Mouse (Mus musculus) liver (tissue): ENCODE results near the gene Paqr6.
A peak's percentile ranks its signal among the peaks of the same experiment; 100 is the strongest.

ENCODE experiments used
- DNase-seq: peaks from one replicate; pipeline ENCODE4 v3.0.0-alpha.2; 2020; ENCODE audit warnings: mixed read lengths

The Paqr6 gene

GRCm38 (mm10) chr3:88364337-88364736 is at the start of gene Paqr6:
Gene Paqr6, plus strand, starts transcription at chr3:88364584.
- DNase-seq = peak; percentile 97

- peak; percentile 66 for DNase-seq
Observed at GRCm38 (mm10) chr3:88324951-88325405, 39.4 kb upstream of the Paqr6 start, which contains the start of gene Glmp. Gene Glmp, plus strand, starts transcription at chr3:88325023.

DNA sequence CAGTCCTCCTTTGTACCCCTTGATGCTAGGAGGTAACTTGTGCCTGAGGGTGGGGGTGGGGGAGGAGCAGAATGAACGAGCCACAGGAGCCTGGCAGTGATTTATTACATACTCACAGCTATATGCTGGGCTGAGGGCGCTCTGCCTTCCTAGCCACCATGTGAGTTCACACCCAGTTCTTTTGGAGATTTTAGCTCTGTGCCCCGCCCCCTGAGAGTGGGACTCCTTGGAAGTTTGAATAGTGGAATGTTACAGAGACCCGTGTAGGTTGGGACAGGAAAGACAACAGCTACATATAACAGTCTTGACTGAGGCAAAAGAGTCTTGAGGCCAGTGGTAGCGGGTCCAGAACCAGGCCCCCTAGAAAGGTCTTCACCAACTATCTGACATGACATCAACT is 35.4 kb upstream of the Paqr6 start:
- DNase-seq = no peak

DNA sequence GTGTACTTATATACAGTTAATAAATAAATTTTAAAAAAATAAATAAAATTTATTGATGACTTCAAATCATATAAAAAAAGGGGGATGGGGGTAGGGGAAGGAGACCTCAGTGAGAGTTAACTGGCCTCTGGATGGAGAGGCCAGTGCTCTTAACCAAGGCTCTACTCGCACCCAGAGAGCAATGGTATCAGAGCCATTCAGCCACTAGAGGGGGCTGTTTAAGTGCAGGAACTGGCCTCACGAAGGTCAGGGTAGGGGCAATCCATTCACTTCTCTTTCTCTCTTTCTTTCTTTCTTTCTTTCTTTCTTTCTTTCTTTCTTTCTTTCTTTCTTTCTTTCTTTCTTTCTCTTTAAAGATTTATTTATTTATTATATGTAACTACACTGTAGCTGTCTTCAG is 33.1 kb upstream of the Paqr6 start:
- DNase-seq = peak; percentile 78

GRCm38 (mm10) chr3:88334029-88334658 is 30.2 kb upstream of the Paqr6 start:
- peak; percentile 80 for DNase-seq

DNA sequence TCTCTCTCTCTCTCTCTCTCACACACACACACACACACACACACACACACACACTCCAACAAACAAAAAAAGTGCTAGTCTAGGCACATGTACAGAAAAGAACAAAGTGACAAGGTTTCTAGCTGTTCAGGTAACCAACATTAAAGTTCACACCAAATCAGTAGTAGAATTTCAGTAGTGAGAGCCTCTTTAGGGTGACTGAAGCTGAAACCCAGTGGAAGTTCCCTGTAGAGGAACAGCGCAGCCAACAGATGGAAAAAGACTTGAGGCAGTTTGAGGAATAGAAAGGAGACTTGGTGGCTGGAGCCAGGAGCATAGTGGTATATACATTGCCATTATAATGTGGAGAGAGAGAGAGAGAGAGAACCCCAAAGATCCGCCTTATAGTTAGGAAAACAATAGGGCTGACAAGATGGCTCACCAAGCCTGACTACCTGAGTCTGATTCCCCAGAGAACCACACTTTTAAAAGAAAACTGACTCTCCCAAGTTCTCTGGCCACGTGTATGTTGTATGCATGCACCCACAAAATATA is 29.4 kb upstream of the Paqr6 start:
- no peak for DNase-seq

DNA sequence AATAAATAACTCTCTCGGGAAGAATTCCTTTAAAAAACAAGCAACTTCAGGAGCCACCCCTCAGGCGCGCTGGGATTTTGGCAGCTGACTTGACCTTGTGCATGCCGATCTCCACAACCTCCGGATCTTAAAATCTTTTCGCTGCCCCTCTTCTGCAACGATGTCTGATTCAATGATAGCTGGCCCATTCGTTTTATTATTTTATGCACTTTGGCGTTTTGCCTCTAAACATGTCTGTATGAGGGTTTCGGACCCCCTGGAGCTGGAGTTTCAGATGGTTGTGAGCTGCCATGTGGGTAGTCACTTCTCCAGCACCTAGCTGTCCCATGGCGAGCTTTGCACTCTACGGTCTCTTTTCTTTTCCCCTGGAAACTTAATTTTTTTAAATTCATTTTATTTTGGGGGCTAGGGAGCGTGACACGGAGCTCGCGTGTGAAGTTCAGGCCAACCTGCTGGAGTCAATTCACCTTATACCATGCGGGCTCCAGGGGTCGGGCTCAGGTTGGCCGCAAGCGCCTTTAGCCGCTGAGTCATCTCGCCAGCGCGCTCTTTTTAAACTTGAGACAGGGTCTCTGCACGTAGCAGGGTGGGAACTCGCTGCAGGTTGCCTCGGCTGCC is 28.8 kb upstream of the Paqr6 start:
- DNase-seq = peak; percentile 47

DNA sequence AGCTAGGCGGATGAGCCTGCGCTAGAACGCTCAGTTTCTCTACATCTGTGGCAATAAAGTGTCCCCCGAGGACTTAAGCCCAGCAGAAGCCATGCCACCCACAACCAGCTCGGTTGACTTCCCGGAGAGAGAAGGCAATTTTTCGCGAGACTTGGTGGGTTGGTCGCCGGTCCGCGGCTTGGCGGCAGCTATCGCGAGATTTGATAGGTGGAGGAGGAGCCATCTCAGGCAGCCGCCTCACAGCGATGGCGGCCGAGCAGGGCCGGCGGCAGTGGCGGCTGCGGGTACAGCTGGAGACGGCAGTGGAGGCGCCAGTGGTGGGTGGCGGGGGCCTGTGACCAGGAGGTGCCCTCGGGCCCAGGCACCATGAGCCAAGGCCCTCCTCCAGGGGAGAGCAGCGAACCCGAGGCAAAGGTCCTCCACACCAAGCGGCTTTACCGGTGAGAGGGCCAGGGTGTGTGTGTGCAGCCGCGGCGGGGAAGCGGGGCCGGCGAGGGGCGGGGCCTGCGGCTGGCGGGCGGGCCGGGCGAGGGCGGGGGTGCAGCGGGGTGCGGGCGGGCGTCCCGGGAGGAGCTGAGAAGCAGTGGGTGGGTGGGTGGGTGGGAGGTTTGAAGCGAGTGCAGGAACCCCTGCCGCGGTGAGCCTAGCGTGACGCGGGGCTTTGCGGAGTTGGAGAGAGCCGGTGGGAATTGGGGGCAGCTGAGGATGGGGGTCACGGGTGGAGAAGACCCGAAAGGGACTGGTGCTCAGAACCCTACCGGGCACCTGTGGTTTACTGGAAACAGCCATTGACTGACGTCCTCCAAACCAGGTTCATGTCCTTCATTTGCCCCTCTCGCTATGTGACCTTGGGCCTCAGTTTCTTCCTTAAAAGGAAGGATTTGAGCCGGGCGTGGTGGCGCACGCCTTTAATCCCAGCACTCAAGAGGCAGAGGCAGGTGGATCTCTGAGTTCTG is 28.0 kb upstream of the Paqr6 start, which contains the start of the genes Tmem79 and Smg5:
Gene Tmem79 (minus strand): TSS at position 91 of the 956 bp plus-strand sequence.
Gene Smg5 (plus strand): TSS at position 203 of the 956 bp plus-strand sequence.
- DNase-seq = peak; percentile 96

- DNase-seq = peak; percentile 74
Observed at GRCm38 (mm10) chr3:88337367-88338020, 26.9 kb upstream of the Paqr6 start.

- peak; percentile 79 for DNase-seq
Observed at GRCm38 (mm10) chr3:88338316-88338715, 26.1 kb upstream of the Paqr6 start.

DNA sequence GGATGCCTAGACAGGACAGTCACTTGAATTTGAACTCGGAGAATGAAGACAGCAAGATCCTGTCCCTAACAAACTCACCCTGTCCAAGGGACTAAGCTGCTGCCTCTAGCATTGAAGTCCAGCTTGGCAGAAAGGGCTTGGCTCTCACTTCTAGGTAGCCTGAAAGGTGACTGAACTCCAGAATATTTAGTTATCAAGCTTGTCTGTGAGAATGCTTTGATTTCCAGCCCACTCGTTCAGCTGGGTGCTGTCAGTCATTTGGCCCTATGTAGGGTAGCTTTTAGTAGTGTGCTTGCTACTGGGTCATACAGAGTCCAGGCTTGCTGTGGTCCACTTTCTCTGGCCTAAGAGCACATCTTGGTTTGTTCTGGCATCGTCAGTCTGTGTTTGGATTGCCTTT is 25.4 kb upstream of the Paqr6 start:
- no peak for DNase-seq

- DNase-seq = no peak
Observed at GRCm38 (mm10) chr3:88350732-88351131, 13.7 kb upstream of the Paqr6 start.

- DNase-seq = no peak
Observed at GRCm38 (mm10) chr3:88352907-88353306, 11.5 kb upstream of the Paqr6 start.

DNA sequence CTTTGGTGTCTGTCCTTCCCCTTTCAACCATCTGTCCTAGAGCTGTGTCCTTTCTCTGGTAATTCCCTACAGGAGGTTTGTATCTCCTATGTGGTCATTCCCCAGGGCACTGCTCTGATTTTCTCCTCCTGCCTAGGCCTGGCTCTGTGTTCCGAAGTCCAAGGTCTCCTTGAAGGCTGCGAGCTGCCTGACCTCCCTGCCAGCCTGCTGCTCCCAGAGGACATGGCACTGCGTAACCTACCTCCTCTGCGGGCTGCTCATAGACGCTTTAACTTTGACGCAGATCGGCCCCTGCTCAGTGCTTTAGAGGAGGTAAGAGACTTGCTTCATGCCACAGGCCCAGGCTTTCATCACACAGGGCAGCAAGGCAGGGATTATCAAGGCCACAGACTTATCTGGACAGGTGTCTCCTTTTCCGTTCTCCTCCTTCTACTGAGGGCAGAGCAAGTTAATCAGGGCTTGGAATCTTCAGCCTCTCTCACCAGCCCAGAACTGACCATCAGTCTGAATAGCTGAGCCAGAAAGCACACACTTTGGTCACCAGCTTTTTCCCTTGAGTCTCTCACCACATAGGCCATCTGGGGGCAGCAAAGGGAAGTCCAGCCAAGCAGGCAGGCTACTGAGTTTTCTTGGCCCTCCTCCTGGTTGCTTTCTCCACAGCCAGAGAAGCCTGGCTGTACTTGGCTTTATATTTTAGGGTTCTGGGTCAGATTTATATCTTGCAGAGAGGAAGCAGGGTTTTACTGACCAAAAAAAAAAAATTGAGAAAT is 9.8 kb upstream of the Paqr6 start:
- DNase-seq = no peak

- DNase-seq = no peak
Observed at GRCm38 (mm10) chr3:88359584-88359983, 4.8 kb upstream of the Paqr6 start.

GRCm38 (mm10) chr3:88359989-88360388 is 4.4 kb upstream of the Paqr6 start:
- no peak for DNase-seq

GRCm38 (mm10) chr3:88361096-88361495 is 3.3 kb upstream of the Paqr6 start:
- no peak for DNase-seq

- no peak for DNase-seq
Observed at GRCm38 (mm10) chr3:88361612-88362313, 2.6 kb upstream of the Paqr6 start.

- peak; percentile 88 for DNase-seq
Observed at GRCm38 (mm10) chr3:88363700-88364099, 684 bp upstream of the Paqr6 start.

DNA sequence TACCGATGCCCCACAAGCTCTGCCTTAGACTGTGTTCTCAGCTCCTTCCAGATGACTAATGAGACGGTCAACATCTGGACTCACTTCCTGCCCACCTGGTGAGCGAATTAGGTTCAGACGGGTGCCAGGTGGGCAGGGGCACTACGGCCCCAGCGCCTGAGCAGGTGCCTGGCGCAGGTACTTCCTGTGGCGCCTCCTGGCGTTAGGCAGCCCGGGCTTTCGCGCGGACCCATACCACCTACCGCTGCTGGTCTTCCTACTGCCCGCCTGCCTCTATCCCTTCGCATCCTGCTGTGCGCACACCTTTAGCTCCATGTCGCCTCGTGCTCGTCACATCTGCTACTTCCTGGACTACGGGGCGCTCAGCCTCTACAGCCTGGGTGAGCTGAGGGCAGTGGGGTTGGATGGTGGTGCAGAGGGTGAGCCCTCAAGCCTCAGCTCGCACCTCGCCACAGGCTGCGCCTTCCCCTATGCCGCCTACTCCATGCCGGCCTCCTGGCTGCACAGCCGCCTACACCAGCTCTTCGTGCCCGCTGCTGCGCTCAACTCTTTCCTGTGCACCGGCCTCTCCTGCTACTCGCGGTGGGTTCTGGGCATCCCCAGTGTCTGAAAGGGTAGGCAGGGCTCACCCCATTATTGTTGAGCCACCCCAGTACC is 1.4 kb downstream of the Paqr6 start:
- DNase-seq = no peak
